Mouse (Mus musculus): ENCODE results near the gene Chrd. TPM values are rescaled to one million over a fixed set of nuclear protein-coding genes. Genes with fewer than 3 reads are reported as not detected.

Chrd gene
- 10 to 100 TPM in 1 of 2 experiments, 1 to 10 TPM in 1; 9.1 to 19.3 TPM for total RNA-seq (2021)
- polyA plus RNA-seq (2012; rRNA removed): 41.4 and 43.5 TPM in 2 replicates
- long read RNA-seq, partial matches to known transcripts: 1 of 8 reads
- long read RNA-seq, other reads (novel, unspliced or antisense): 5 of 8 reads

GRCm38 (mm10) chr16:20732925-20733730 lies at the start of gene Chrd:
TSS of gene Chrd (plus strand) at chr16:20733127.
- DNase-seq: peak; percentile 84

DNA sequence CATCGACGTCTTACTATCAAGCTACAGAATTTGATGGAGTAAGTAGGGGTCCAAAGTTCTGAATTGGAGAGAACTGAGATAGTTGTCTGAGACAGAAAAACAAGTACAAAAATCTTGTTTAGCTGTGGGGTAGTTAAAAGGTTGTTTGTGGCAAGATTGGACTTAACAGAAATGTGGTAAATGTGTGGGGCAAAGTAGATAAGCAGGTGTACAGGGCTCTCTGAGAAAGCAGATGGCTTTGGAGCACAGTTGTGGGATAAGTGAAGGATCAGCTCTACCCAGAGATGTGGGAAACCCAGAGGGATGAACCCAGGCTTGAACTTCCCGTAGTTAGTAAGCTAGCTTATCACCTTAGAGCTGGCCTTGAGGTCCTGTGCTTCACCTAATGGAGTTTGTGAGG lies 42.2 kb upstream of the Chrd start:
- DNase-seq: no peak

GRCm38 (mm10) chr16:20691617-20692016 lies 41.3 kb upstream of the Chrd start:
- DNase-seq: no peak

DNA sequence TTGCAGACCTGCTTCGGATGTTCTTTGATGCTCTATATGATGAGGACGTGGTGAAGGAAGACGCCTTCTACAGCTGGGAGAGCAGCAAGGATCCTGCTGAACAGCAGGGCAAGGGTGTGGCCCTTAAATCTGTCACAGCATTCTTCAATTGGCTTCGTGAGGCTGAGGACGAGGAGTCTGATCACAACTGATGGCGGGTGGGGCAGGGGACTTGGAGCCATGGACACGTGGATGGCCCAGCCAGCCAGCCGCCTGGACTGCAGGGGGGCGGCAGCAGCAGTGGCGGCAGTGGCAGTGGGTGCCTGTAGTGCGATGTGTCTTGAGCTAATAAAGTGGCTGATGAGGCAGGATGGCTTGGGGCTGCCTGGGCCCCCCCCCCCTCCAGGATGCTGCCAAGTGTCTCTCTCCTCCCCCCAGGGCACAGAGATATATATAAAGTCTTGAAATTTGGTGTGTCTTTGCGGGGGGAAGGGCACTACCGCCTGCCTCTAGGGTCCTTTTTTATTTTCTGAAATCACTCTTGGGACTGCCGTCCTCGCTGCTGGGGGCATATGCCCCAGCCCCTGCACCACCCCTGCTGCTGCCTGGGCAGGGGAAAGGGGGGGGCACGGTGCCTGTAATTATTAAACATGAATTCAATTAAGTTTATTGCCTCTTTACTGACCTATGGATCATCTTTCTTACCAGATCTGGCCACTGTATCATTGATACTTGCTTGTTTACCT lies 40.5 kb upstream of the Chrd start:
- DNase-seq: no peak

- peak; percentile 94 for DNase-seq
These were observed 39.7 kb upstream of the Chrd start, which contains the start of gene Fam131a for GRCm38 (mm10) chr16:20693111-20693701. TSS of gene Fam131a (plus strand) at chr16:20693241.

DNA sequence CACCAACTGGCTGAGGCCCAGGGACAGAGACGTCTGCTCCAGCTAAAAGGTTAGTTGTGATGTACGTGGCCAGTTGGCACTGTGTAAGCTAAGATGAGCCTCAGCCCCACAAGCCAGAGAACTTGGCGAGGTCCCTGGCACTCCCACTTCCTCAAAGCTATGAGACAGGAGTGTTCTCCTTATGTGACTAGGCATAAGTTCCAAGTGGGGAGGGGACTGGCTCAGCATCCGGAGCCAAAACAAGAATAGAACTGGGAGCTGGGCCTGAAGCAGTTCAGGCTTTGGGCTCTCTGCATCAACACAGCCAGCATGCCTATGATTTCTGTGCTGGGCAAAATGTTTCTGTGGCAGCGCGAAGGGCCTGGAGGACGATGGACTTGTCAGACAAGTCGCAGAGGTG lies 38.1 kb upstream of the Chrd start:
- DNase-seq: no peak

DNA sequence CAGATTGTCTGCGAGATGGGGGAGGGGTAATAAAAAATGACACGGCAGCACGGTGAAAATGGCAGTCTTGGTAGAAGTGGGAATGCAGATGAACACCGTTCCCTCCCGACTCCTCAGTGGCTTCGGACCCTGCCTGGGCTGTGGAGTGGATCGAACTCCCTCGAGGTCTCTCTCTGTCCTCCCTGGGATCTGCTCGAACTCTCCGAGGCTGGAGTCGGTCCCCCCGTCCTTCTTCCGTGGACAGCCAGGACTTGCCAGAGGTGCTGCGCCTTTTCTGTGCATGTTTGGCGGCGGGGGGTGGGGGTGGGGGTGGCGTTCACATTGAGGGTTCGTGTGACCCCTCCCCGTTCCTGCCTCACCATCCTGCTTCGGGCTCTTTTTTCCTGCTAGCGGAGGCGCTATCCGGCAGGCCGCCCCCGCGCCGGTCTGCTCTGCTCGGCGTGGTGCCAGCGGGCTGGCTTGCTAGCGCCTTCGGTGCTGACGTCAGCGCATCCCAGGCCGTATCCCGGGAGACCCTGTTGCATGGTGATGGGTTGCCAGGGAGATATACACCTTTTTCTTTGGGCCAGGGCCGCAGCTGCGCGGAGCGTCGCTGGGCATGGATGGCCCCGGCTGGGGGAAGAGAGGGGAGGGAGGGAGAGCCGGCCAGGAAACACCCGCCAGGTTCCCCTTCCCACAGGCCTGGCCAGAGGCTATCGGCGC lies 37.2 kb upstream of the Chrd start:
- peak; percentile 90 for DNase-seq

- no peak for DNase-seq
These were observed 33.7 kb upstream of the Chrd start for GRCm38 (mm10) chr16:20699266-20699665.

DNA sequence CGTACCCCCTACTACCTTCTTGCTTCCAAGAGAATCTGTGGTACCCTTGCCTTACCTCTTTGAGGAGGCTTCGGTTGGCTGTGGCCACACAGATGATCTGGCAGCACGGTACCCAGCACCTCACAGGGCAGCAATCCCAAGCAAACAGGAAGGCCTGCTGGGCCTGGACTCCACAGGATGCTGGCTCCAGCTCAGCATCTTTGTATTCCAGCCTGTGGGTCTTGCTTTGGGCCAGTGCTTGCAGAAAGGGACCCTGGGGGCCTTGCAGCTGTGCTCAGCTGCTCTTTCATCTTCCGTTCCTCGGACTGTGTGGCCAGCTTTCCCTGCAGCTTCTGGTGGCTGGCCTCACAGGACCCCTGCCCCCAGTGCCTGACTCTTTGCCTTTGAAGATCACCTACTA lies 32.9 kb upstream of the Chrd start:
- DNase-seq: no peak

- no peak for DNase-seq
These were observed 31.6 kb upstream of the Chrd start for GRCm38 (mm10) chr16:20701316-20701715.

GRCm38 (mm10) chr16:20701729-20702521 lies 31.0 kb upstream of the Chrd start:
- DNase-seq: no peak

- peak; percentile 92 for DNase-seq
These were observed 30.4 kb upstream of the Chrd start for GRCm38 (mm10) chr16:20702522-20702893.

DNA sequence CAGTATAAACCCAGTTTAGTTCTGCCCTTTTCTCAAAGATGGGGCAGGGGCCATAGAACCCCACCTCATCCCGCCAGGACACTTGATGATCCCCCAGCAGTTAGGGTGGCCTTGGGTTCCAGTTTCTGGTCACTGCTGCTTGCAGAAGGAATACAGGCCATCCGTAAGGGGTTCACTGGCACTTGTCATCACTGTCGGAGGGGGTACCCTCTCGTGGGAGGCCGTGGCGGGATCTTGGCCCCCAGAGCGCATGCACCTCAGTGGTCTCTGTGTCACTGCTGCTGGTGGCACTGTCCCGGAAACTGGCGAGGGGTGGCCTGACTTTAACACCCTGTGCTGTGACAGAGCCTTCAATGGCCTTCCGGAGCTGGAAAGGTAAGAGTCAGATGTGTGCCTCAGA lies 29.9 kb upstream of the Chrd start:
- DNase-seq: no peak

- no peak for DNase-seq
These were observed 29.1 kb upstream of the Chrd start for GRCm38 (mm10) chr16:20703699-20704400.

DNA sequence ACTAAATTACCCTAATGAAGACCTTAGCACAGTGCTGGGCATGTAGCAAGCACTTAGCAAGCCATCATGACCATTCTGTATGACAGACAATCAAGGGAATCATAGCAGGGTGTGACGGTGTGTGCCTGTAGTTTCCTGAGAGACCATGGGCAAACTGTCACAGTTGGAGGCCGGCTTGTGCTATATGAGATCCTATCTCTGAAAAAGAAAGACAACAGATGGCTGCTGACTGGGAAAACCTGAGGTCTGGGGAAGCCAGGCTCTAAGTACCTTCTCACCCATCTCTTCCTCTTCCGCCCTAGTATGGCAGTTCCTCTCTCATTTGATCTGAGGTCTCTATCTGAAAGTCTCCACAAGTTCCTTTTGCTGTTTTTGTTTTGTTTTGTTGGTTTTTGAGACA lies 27.1 kb upstream of the Chrd start:
- DNase-seq: no peak

DNA sequence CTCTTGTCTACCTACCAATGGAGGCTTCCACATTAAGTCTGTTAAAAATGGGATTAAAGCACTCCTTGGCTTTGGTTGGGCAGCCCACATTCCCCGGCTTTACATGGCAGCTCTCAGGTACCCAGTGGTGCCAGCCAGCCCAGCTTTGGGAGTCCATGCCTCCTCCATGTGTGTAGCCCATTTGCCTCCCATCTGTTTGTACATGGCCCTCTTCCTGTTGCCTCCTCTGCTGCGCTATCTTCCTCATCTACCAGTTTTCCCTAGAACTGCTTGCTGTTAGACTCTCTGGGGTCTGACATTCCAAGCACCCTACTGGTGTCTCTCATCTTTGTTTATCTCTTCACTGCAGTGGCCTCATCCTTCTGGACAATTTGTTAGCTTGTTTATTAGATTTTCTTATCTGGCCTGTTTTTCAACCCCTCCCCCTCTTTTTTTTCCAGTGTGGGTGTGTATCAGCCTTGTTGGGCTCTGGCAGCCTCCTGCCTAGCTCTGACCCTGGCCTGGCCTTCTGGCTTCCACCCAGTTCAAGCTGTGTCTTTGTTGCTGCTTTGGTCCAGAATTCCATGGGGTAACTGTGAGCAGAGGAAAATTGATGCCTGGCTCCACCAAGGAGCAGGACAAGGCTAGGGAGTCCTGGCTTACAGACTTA lies 26.4 kb upstream of the Chrd start:
- peak; percentile 70 for DNase-seq

GRCm38 (mm10) chr16:20708220-20708938 lies 24.5 kb upstream of the Chrd start:
- DNase-seq: no peak

DNA sequence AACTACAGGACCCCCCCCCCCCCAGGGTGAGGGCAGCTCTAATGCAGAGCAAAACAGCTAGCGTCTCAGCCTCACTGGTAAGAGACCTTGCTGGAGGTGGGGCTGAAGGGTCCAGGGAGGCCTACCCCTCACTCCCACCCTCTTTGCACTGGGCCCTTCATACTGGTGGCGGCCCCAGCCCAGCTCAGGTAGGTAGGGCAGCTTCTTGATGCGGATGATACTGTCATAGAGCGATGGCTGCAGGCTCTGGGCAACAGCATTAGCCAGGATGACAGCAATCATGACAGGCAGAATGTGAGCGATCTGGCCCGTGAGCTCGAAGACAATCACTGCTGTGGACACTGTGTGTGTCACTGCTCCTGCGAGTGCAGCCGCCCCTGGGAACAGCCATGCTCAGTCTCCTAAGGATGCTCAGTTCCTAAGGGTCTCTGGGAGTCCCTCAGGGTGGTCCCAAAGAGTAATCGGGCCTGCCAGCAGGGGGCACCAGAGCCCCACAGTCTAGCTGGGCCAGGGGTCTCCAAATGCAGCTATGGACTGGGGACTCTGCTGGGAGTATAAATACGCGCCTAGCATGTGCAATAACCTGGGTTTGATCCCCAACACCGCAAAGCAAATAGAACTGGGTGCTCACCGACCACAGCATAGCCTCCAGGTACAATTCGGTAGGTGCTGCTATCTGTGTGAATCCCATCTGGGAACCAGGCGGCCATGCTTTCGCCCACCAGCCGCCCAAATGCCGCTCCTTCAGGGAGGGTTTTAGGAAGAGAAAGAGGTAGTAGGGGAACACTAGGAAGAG lies 23.8 kb upstream of the Chrd start:
- DNase-seq: no peak

GRCm38 (mm10) chr16:20710370-20710769 lies 22.6 kb upstream of the Chrd start:
- no peak for DNase-seq

Measured in adrenal gland, adult 2 months (tissue).